Mouse (Mus musculus) right cerebral cortex, postnatal 25 days (tissue): Measurements from ENCODE around the gene Clec4n.
"Not testable (repeated sequence)": the region's sequence is repeated elsewhere in the genome, so short reads cannot be mapped to it uniquely, and the experiment has no call there.

Experiments
- DNase-seq: peaks from one replicate; pipeline ENCODE4 v3.0.0; 2022

Gene Clec4n

DNA sequence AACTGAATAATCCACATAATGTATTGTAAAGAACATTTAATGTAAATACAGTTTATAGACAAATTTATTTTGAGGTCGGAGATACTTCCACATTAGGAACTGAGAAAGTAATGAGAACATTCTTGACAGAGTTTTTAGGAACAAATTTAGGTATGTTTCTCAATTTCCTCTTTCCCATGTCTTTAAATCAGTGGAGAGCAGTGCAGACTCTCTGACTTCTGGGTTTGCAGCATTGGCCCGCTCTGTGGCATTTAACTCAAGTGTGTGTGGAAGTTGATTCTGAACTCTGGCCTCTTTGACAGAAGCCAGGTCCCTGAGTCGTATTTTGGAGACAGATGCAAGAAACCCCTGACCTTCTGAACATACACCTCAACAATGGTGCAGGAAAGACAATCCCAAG, at the start of gene Clec4n:
TSS of gene Clec4n (plus strand) at position 200 of the 400 bp plus-strand sequence.
- DNase-seq: no peak

DNA sequence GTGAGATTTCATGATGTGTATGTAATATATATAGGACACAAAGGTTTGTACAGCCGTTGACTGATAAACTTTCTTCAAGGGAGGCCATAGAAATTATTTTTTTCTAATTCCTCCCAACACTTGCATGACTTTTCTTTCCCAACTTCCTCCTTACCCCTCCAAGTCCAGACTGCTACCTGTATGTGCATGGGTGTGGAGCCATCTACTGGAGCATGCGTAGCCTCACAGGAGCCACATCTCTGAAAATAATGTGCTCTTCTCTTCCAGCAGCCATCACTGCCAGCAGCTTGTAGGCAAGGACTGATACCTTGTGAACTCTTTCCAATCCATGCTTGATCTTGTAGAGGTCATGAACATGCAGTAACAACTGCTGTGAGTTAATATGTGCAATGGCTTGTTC, 44.8 kb upstream of the Clec4n start:
- DNase-seq: not testable (repeated sequence)

DNA sequence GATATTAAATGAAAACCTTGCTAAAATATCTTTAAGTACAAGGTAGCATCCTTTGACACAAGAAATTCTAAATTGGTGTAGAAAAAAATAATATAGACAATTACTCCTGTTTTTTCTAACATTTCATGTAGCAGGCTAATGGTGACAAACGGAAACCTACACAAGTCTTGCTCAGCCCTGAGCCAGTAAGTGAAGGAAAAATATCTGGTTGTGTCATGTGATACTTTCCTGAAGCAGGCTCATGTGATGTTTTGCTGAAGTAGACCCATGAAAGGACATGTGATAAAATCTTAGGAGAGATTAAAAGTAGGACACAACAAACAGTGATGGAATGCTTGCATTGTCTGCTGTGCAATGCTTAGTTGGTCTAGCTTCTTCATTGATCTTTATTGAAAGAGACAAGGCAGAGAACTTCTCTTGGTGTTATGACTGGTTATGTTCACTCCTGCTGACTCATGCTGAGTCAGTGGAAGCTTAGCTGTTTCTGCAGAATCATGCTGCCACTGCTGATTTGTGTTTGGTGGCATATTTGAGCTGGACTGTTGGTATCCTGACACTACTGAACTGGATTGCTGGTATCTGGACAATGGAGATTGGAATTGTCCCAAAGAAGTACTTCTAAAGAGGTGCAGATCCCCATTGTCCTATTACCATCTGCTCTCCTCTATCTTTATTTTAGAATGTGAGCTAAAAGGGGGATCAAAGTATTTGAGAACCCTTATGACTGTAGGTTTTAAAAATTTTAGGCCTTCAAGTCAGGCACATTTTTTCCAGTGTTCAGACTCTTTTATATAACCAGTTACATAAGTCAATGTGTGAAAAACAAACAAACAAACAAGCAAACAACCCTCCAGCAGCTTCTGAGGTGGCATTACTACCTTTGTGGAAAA, 22.2 kb upstream of the Clec4n start:
- no peak for DNase-seq

DNA sequence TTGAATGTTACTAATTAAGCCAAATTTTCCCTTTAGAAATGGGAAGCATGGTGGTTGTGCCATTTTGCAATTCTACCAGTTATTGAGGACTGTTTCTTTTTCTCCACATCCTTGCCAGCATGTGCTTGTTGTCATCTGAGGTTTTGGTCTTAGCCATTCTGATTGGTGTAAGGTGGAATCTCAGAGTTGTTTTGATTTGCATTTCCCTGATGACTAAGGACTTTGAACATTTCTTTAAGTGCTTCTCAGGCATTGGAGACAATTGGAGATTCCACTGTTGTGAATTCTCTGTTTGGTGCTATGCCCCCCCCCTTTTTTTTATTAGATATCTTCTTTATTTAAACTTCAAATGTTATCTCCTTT, 21.6 kb upstream of the Clec4n start:
- not testable (repeated sequence) for DNase-seq

DNA sequence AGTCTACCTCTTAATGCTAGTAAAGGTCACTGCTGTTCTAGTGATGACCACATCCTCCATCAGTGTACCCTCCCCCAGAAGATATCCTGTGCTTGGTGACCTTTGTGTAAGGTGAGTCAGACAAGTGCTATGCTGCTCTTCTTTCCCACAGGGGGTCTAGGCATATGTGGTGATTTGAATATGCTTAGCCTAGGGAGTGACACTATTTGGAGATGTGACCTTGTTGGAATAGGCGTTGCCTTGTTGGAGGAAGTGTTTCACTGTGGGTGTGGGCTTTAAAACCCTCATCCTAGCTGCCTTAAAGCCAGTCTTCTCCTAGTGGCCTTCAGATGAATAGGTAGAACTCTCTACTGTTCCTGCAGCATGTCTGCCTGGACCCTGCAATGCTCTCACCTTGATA, 17.9 kb upstream of the Clec4n start:
- DNase-seq: no peak

DNA sequence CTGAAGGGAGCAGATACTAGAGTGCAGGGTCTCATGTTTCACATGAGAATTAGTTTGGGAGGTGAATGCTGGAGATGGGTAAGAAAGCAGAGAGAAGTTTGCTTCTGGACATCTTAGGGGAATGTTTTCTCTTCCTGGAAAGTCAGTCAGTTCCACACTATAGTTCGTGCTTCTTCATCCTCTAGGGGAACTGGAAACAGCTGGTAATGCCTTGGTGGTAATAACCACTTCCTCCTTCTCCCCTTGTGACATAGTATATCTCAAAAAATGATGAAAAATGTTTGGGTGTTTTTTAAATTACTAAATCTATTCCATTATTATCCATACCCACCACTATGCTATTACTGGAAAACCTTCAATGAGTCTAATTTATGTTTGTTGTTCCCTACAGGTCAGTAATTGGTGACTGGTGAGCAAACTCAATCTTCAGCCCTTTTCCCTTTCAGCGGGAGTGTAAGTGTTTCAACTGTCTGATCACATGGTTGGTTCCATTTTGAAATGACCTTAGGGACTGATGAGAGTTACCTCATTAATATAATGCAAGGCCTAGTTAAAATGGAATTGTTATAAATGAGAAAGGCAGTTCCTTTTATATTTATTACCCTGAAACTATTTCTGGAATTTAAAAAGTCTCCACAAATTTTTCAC, 2.0 kb upstream of the Clec4n start:
- no peak for DNase-seq

DNA sequence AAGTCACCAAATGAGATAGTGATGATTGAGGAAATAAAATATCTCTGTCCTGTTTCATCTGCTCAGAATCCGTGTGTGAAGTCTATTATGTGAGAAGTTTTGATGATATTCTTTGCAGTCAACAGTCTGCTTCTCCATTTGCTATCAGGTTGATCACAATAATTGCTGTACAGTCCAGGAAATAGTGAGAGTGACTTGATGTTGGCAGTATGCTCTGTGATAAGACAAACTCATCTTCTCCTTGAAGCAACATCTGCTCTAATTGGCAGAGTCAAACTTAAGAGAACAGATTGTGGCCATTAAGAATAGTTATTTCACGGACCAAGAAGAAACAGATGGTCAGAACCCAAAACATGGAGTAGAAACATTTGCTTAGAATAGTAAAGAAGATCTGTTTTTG, 1.5 kb downstream of the Clec4n start:
- DNase-seq: no peak

DNA sequence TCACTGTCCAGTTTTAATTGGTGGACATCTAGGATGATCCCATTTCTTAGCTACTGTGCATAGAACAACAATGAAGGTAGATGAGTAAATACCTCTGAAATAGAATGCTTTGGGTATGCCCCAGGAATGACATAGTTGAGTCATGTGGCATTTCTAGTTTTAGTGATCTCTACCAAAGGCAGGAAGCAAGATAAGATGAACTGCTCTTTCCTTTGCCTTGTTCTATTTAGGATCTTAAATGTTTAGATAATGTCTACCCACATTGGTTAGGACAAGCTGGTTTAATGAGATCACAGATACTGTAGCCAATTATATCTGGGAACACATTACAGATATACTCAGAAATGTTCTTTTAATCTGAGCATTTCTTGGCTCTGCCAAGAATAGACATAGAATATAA, 7.9 kb downstream of the Clec4n start:
- no peak for DNase-seq

DNA sequence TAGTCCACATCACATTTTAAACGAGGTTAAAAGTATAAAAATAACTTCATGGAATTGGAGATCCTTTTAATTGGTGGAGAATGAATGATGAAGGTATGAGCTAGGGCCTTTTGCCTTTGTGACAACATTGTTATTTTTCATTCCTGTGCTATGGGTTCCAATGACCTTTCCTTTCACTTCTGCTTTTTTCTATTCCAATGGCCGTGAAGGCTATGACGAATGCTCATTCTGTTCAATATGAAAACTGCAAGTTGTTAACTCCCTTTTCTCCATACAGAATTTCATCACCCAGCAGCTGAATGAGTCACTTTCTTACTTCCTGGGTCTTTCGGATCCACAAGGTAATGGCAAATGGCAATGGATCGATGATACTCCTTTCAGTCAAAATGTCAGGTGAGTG, 14.6 kb downstream of the Clec4n start:
- no peak for DNase-seq

DNA sequence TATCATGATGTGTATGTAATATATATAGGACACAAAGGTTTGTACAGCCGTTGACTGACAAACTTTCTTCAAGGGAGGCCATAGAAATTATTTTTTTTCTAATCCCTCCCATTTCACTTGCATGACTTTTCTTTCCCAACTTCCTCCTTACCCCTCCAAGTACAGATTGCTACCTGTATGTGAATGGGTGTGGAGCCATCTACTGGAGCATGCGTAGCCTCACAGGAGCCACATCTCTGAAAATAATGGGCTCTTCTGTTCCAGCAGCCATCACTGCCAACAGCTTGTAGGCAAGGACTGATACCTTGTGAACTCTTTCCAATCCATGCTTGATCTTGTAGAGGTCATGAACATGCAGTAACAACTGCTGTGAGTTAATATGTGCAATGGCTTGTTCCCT, 19.2 kb downstream of the Clec4n start:
- DNase-seq: not testable (repeated sequence)

DNA sequence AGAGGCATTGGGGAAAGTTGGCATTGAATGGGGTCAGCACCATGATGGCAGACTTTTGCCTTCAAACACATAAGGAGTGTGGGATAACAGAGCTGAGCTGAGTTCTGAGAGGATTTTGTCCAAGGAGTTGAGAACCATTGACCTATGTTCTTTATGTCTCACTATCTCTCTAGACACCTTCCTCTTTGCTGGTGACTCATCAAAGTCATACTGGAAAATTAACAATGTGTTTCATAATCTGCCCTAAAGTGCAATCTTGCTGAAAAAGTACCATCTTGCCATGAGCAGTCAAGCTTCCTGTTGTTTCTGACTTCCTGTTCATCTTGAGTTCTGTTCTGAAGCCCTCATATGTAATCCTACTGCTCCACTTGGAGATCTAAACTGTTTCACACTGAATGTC, 23.1 kb downstream of the Clec4n start:
- DNase-seq: no peak

DNA sequence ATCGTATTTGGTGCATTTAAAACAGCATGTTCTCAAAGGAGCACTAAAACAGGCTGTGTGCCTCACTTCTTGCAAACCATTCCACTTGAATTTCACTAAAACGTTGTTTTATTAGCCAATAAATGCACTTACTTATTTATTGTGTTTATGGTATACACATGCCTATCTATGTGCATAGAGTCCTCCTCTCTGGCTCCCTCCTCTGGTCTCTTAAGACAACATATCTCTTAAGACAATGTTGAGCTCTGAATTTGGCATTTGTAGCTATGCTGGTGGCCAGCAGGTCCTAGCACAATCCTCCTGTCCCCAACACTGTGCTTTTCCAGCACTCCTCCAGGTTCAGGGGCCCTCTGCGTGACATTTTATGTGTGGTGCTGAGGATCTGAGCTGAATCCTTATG, 29.3 kb downstream of the Clec4n start:
- no peak for DNase-seq

DNA sequence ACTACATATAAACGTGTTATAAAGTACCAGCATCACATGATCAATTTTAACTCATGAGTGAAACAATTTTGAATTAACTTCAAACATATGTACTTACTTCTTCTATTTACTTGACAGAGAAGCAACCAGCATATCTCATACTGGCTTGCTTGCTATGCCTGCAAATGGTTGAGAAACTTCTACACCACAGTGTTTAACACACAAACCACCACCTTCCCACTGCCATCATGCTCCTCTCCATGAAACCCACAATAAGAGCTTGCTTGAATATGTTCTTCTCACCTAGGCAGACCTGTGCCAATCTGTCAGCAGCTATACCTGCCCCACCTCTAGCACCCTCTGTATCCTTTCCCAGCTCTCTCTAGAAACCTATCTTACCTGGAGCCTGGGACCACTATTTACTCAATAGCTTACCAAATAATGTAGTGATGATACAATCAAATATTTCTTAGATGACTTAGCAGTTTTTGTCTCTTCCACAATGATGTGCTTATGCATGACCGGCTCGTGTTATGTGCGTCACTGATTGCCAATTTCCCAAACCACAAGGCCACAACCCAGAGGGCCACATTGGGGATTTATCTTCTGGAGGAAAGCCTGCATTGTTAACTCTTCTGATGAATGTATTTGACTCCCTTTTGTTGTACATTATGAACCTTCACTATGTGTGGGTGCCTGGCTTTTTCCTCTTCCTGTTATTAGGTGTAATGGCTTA, 30.4 kb downstream of the Clec4n start:
- DNase-seq: no peak

DNA sequence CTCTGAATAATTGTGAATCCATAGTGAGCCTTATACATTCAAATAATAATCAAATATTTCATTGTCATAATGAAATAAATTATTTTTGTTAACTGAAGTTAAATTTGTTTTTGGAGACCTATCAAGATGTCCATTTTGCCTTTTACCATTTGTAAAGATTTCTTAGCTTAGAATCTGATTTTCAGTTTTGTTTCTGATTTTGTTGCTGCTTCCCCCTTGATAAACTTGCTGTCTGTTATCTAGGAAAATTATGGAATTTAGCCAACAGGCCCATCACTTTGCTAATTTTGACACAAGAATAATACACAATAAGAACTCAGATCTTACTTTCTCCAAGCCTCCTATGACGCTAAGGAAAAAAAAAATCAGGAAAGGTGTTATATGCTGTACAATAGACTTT, 31.2 kb downstream of the Clec4n start:
- no peak for DNase-seq

DNA sequence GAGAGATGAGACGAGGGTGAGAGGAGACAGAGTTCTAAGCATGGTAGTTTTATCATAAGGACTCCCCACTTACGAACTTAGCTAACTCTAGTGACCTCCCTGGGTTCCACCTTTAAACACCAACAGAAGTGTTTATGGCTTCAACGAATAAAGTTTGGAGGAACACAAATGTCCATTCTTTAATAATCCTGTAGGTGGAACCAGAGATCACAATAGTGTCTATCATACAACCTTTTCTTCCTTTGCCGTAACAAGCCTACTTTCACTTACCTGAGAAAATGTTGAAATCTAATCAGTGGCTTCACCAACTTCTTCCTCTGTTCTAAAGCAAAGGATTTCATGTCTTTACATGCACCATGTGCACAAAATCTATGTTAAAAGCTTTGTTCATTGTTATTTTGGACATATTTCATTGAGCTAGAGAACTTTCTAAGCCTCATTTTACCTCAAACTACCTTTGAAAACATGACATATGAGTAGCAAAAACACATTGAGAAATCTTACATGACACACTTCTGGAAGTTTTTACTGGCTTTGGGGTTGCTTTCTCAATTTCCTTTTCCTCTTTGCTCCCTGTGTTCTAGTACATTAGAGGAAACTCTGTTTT, 32.0 kb downstream of the Clec4n start, which contains the start of gene Clec4d:
TSS of gene Clec4d (plus strand) at position 557 of the 607 bp plus-strand sequence.
- DNase-seq: no peak

DNA sequence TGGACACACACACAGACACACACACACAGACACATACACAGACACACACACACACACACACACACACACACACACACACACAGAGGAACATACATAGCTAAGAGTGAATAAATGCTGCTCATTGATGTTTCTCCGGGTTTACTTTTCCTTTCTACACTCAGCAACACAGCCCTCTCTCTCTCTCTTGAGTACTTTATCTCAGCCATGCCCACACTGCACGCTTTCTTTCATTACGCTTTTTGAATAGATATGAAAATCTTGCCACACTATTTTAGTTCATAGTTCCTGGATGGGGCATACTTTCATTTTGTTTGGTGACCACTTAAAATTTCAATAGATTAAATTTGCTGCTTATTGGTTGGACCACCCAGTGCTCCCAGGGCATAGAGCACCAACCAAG, 34.6 kb downstream of the Clec4n start:
- no peak for DNase-seq

DNA sequence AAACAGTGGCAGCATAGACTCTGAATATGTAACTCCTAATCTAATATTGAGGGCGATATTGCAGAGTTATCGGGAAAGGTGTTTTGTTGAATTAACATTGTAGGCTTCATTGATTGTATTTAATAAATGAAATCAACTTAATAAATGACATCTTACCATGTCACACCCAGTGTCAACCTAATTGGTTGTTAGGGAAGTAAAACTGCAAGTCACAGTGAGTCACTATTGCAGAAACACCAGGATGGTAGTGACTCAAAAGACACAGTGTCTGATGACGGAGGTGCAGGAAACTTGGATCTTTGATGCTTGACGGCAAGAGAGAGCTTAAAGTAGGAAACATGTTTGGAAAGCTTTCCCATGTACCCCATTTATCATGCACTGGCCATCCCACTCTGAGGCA, 36.2 kb downstream of the Clec4n start:
- DNase-seq: no peak

DNA sequence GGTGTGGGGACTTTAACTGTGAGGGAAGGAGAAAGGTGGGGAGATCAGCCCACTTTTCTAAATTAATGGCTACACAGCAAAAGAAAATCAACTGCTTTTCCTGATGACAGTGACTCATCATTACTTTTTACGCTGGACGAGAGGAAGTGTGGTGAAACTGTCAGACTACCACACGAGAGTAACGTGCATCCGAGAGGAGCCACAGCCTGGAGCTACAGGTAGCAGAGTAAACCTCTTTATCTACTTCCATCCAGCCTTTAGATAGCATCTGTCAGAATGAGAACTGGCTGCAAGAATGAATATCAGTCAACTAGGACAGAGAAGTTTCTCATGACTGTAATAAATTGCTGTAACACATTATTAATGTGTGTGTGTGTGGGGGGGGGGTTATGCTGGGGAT, 37.3 kb downstream of the Clec4n start:
- no peak for DNase-seq

DNA sequence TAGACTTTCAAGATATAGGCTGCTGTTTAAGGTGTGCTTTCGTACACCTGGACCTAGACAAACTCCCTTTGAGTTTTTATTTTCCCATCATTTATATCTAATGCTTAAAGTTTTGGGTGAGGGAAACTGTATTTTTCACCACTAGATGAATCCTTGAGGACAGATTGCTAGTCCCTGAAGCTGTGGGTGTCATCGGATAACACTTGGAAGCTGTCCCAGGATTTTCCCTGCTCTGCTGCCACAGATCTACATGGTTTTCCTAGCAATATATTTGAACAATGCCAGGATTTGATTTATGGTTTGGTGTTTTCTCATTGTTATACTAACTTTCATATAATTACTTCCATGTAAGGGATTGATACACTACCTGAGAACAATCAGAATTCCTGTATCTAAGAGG, 49.8 kb downstream of the Clec4n start:
- DNase-seq: no peak

DNA sequence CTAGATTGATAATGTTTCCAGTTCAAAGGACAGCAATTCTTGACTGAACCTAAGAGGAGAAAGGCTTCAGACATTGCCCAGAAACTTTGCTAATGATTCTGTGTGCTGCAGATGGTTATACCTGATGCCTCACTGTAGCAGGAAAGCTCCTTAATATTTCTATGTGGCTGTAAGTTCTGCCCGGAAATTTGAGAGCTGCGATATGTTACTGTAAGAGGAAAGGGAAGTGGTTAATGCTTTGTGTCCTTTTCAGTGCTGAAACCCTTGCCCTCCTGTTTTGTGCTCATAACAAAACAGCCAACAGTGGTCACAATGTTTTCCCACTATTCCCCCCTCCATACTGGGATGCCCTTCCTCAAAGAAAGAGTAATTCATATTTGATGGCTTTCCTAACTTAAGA, 56.7 kb downstream of the Clec4n start:
- DNase-seq: no peak

DNA sequence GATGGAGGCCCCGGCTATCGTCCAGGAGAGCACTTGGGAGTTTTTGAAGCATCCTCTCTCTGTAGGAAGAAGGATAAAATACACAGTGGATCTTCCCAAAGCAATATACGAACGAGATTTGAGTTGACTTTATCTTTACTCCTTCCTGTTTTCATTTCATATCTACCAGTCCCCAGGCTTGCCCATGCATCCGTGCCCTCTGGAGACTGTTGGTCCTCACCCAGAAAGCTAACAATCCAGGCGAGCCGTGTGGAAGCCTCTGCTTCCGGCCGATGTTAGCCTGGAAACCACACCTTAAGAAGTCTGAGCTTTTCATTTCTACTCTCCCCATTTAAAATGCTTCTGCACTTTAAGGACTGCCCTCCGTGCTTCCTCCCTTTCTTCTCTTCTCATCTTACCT, 59.3 kb downstream of the Clec4n start:
- no peak for DNase-seq

DNA sequence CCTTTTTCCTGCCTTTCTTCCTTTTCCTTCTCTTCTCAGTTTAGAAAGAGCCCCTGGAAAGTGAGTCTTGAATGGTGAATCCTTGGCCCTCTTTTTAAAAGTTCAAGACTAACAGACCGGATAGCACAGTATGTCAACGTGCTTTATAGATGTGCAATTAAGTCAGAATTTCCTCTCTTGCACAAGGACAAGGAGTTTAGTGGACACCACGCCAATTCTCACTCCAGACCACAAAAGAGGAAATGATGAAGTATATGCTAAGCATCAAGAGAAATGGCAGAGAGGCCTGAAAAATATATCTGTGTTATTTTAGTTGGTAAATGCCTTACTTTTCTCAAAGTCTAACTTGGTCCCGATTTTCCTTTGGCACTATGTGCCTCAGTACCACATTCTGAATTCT, 60.1 kb downstream of the Clec4n start, which contains the start of gene Clec4e:
TSS of gene Clec4e (minus strand) at position 118 of the 400 bp plus-strand sequence.
- DNase-seq: no peak

DNA sequence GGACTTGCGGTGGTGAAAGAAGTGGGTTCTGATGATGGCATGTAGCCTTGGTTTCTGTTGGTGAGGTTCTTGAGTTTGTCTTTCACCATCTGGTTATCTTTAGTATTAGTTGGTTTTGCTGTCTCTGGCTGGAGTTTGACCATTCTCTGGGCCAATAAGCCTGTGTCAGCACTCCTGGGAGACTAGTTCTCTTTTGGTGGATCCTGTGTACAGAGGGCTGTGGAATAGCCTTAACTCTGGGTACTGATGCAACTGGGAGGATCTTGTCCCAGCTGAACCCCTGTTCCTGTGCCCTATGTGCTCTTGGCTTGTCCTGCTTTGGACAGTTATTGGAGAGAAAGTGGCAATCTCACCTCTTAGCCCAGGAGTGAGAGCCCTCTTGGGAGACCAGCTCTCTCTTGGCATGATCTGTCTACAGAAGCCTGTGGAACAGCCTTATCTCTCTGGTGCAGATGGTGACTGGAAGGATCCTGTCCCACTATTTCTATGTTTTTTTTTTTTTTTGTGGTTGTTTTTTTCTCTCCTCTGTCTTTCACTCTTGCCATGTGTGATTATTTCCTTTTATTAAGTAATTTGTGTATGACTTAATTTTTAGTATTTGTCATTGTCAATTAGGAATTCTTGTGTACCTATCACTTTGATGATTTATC, 63.2 kb downstream of the Clec4n start:
- no peak for DNase-seq
